Mouse (Mus musculus): Measurements from ENCODE around the gene Sys1. TPM values are rescaled to one million over a fixed set of nuclear protein-coding genes. Genes with fewer than 3 reads are reported as not detected.
A peak's percentile ranks its signal among the peaks of the same experiment; 100 is the strongest.

Sys1 gene
- polyA plus RNA-seq, 1 experiment from 2014 or later, result 65.8 TPM

DNA sequence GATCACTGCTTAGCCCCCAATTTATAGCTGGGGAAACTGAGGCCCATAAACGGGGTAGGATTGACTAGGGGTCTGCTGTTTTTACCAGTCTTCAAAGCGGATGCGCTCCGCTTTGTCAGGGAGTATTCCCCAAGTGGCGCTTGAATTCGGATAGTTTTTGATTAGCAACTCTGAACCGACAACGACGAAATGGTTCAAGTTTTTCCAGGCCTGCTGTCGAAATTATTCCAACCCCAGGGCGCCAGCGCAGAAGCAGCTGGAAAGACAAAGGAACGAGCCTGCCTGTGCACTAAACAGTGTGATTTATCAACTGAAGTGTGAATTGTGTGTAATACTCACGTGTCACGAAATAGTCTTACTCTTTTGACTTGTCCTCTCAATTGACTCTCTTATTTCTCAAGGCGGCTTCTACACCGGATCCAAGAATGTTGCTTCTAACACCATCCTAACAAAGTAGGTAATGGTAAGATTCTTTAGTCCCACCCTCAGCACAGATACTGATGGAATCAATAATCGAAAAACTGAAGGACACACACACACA lies 13.2 kb upstream of the Sys1 start, which contains the start of gene Sdc4:
Gene Sdc4, minus strand, starts transcription at position 428 of the 541 bp plus-strand sequence.
- Histone ChIP-seq H3K4me2 (peak within 1 kb of the TSS; percentile 84), H3K9ac (peak within 1 kb of the TSS; percentile 83), H3K27me3 (no peaks in the 10 kb centered on the region), H3K27ac (peak within 1 kb of the TSS; percentile 89), H3K4me3 (peak within 1 kb of the TSS; percentile 74), H3K36me3 (no peaks in the 10 kb centered on the region), H3K4me1 (peaks cover 46% of the 10 kb centered on the region), H3K9me3 (no peaks in the 10 kb centered on the region)
- ATAC-seq (ENCODE audit: borderline replicate concordance, extremely low read depth, low FRiP score, low TSS enrichment), result no peak
- 9% methylated on average over 18 of the region's 18 CpGs for WGBS

DNA sequence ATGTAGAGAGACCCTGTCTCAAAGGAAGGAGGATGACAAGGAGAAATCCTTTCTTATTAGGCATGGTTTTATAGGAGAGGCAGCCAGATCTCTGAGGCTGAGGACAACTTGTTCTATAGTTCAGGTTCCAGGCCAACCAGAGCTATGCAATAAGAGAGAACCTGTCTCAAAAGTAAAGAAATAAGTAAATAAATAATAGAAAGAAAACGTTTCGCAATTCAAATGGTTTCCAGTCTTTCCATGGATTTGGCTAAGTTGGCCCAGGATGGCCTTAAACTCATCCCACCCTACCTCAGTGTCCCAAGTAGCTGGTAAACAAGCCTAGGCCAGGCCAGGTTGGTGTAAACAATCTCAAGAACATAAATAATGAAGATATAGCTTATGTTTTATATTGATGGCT lies 12.1 kb upstream of the Sys1 start:
- 59% methylated on average over 2 of the region's 2 CpGs for WGBS
- Histone ChIP-seq H3K27me3 (no peaks in the 10 kb centered on the region), H3K4me1 (peaks cover 46% of the 10 kb centered on the region), H3K4me2 (no peak overlapping the region), H3K4me3 (no peak overlapping the region), H3K27ac (no peak overlapping the region), H3K36me3 (no peaks in the 10 kb centered on the region), H3K9me3 (no peaks in the 10 kb centered on the region), H3K9ac (no peak overlapping the region)
- ATAC-seq (ENCODE audit: borderline replicate concordance, extremely low read depth, low FRiP score, low TSS enrichment), result no peak

DNA sequence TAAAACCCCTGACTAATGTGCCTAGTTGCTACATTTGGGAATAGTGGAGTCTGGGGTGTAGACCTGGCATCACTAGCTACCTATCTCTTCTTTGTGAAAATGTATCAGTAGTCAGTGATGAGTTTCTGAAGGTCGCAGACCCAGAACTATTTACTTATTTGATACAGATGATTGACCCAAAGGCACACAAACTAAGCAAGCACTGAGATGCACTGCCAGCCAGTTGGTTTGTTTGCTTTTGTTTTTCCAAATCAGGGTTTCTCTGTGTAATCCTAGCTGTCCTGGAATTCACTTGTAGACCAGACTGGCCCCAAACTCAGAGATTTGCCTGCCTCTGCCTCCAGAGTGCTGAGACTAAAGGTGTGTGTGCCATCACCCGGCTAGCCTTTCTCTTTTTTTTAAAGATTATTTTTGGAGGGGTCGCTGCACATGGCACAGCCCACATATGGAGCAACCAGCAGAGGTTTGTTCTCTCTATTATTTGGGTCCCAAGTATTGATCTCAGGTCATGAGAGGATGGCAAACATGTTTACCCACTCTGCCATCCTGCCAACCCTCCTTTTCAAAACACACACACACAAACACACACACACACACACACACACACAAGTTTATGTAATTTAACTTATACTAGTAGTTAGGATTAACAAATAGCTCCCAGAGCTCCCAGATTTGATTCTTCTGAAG lies 11.2 kb upstream of the Sys1 start:
- Histone ChIP-seq H3K4me2 (no peak overlapping the region), H3K27ac (no peak overlapping the region), H3K27me3 (no peaks in the 10 kb centered on the region), H3K4me1 (peaks cover 41% of the 10 kb centered on the region), H3K9me3 (no peaks in the 10 kb centered on the region), H3K9ac (no peak overlapping the region), H3K36me3 (no peaks in the 10 kb centered on the region), H3K4me3 (no peak overlapping the region)
- ATAC-seq (ENCODE audit: borderline replicate concordance, extremely low read depth, low FRiP score, low TSS enrichment), result no peak
- WGBS, result 69% methylated on average over 3 of the region's 3 CpGs

DNA sequence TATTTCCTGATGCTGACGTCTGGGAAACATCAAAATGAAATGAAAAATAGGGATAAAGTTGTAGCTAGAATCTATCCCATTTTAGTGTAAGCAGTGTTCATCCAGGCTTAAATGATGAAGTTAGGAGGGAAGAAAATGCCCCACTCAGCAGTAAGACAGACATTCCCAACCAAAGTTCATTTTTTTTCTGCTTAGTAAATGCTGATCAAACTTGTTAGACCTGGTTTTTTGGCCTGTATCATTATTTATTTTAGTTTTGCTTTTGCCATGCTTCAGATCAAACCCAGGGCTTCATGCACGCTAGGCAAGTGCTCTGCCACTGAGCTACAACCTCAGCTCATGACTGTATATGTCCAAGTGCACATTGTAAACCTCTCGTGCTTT lies 10.7 kb upstream of the Sys1 start:
- no peaks in the 10 kb centered on the region for H3K9me3 ChIP-seq
- no peak for ATAC-seq (ENCODE audit: borderline replicate concordance, extremely low read depth, low FRiP score, low TSS enrichment)
- no peak overlapping the region for H3K27ac ChIP-seq
- H3K36me3 ChIP-seq, result no peaks in the 10 kb centered on the region
- H3K4me3 ChIP-seq, result no peak overlapping the region
- H3K4me2 ChIP-seq, result no peak overlapping the region
- peaks cover 35% of the 10 kb centered on the region for H3K4me1 ChIP-seq
- 70% methylated on average over 3 of the region's 3 CpGs for WGBS
- H3K9ac ChIP-seq, result no peak overlapping the region
- no peaks in the 10 kb centered on the region for H3K27me3 ChIP-seq

DNA sequence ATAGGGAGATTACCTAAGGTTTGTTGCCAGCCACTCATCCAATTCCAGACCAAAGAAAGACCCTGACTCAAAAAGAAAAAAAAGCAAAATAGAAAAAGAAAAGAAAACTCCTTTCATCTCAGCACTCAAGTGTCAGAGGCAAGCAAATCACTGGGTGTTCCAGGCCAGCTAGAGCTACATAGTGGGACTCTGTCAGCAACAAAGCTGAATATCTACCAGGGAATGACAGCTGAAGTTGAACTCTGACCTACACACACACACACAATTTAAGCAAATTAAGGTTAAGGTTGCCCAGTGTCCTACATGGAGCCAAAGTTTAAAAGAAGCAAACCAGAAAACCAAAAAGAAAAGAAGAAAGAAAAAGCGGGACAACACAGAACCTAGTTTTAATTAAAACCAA lies 8.6 kb upstream of the Sys1 start:
- 95% methylated on average over 1 of the region's 1 CpGs for WGBS
- Histone ChIP-seq H3K4me1 (peaks cover 36% of the 10 kb centered on the region), H3K27ac (no peak overlapping the region), H3K9me3 (no peaks in the 10 kb centered on the region), H3K27me3 (no peaks in the 10 kb centered on the region), H3K9ac (no peak overlapping the region), H3K4me2 (no peak overlapping the region), H3K36me3 (no peaks in the 10 kb centered on the region), H3K4me3 (no peak overlapping the region)
- ATAC-seq (ENCODE audit: borderline replicate concordance, extremely low read depth, low FRiP score, low TSS enrichment), result no peak

DNA sequence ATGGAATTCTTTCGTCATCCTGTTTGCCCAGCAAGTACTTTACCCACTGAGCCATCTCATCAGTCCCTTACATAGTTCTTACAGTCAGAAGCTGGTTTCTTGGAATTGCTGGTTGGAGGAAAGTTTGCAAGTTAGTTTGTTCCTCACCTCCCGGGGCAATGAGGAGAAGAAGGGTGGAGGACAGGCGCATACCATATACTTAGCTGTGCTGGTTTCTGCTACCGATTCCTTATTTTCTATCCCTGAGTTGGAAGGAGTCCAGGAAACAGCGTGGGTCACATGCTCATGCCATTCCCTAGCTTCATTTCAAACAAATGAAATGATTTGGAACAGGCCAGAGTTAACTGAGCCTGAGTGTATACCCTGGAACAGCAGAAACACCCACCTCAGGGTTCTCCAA lies 7.8 kb upstream of the Sys1 start:
- Histone ChIP-seq H3K36me3 (no peaks in the 10 kb centered on the region), H3K9ac (no peak overlapping the region), H3K4me3 (no peak overlapping the region), H3K27ac (peak overlapping the region; percentile 9; the same call in 1 of the 2 replicates), H3K27me3 (no peaks in the 10 kb centered on the region), H3K4me1 (peaks cover 35% of the 10 kb centered on the region), H3K9me3 (no peaks in the 10 kb centered on the region), H3K4me2 (no peak overlapping the region)
- 53% methylated on average over 5 of the region's 5 CpGs for WGBS
- ATAC-seq (ENCODE audit: borderline replicate concordance, extremely low read depth, low FRiP score, low TSS enrichment), result no peak

DNA sequence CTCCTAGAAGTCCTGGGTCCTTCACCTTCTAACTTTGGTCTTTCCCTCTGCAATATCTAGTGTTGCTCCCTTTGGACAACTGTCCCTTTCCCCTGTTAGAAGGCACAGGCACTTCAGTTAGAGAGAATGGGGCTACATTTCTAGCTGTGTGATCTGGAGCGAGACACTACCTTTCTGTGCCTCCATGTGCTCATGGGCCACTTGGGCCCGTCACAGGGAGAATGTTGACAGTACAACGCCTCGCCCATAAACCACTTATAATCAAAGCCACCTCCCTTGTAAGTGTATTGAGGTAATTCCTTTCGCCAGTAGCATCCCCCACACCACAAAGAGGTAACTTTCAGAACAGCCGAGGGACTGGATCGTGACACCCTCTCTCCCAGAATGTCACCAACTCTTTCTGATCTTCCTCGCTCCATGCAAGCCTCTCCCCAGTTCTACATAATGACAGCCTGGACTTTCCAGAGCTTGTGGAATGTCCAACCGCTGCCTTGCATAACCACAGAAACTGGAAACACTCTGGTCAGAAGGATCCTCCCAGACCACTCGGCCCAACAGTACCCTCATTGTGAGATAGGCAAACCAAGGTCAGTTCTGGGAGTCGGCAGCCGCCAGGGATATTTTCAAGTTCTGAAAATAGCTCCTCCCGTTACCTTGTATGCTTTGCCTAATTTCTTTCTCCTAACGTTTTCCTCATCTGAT lies 7.3 kb upstream of the Sys1 start:
- peak overlapping the region; percentile 24; the same call in 1 of the 2 replicates for H3K27ac ChIP-seq
- no peaks in the 10 kb centered on the region for H3K27me3 ChIP-seq
- H3K4me1 ChIP-seq, result peaks cover 41% of the 10 kb centered on the region
- no peak overlapping the region for H3K4me3 ChIP-seq
- no peaks in the 10 kb centered on the region for H3K36me3 ChIP-seq
- no peaks in the 10 kb centered on the region for H3K9me3 ChIP-seq
- H3K9ac ChIP-seq, result no peak overlapping the region
- 65% methylated on average over 14 of the region's 14 CpGs for WGBS
- ATAC-seq (ENCODE audit: borderline replicate concordance, extremely low read depth, low FRiP score, low TSS enrichment), result no peak
- H3K4me2 ChIP-seq, result no peak overlapping the region

DNA sequence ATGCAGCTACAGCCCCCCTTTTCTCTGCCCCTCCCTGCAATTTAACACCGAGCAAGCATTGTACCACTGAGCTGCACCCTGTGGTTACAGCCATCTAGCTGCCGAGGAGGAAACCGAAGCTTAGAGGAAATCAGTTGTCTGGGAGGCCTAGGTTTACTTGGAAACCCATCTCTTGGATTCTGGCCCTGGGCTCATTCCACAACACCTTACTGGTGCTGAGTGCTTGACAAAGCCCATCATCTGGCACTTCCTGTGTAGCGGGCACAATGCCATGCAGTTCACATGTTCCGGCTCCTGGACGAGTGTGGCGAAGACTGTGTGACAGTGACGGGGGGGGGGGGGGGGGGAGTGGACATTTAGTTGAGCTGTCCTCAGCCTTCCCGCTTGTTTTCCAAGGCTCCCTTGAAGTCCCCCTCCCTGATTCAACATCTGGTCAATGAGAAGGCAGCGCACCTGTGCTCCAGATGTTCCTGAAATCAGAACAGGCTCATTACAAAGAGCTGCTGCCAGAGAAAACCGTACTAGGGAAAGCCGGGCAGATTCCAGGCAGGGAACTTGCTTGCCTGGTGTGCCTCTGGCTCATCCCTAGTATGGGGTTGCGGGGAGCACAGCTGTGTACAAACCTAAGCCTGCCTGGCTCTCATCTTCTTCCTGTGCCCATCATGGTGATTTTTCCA lies 4.6 kb upstream of the Sys1 start:
- Histone ChIP-seq H3K4me3 (no peak overlapping the region), H3K27me3 (no peaks in the 10 kb centered on the region), H3K36me3 (no peaks in the 10 kb centered on the region), H3K4me1 (peaks cover 68% of the 10 kb centered on the region), H3K27ac (no peak overlapping the region), H3K9me3 (no peaks in the 10 kb centered on the region), H3K9ac (no peak overlapping the region), H3K4me2 (no peak overlapping the region)
- 40% methylated on average over 13 of the region's 13 CpGs for WGBS
- peak; percentile 60 for ATAC-seq (ENCODE audit: borderline replicate concordance, extremely low read depth, low FRiP score, low TSS enrichment)

DNA sequence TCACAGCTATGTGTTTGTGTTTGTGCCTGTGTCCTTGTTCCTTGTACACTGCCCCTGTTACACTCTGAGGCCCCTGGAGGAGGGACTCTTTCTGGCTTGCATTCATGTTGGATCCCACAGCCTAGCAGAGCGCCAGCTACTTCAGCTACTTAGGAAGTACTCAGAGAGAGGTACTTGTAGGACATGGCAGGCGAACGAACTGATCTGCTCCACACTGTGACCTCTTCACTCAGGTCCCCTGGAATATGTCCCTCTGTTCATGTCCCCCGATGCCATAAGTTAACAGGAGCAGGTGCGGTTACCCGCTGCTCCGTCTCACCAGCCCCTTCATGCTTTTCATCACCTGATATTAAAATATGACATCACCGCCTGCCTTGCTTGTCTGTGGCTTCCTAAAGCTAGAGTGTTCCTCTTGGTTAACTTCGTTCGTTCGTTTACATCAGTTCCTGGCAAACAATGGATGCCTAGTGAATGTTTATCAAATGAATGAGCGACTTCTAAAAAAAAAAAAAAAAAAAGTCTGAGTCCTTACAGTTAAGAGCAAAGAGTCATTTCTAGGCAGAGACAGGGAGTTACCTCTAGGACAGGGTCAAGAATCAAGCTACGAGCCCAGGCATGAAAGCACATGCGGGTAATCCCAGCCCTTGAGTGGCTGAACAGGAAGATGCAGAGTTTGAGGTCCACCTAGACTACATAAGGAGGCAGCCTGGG lies 3.6 kb upstream of the Sys1 start:
- Histone ChIP-seq H3K27me3 (no peaks in the 10 kb centered on the region), H3K4me1 (peaks cover 68% of the 10 kb centered on the region), H3K27ac (0 out of 2 replicates have a peak overlapping the region, but pooled peaks have one; percentile 25), H3K9me3 (no peaks in the 10 kb centered on the region), H3K4me3 (no peak overlapping the region), H3K4me2 (no peak overlapping the region), H3K9ac (no peak overlapping the region), H3K36me3 (no peaks in the 10 kb centered on the region)
- WGBS, result 38% methylated on average over 14 of the region's 14 CpGs
- ATAC-seq (ENCODE audit: borderline replicate concordance, extremely low read depth, low FRiP score, low TSS enrichment), result no peak

DNA sequence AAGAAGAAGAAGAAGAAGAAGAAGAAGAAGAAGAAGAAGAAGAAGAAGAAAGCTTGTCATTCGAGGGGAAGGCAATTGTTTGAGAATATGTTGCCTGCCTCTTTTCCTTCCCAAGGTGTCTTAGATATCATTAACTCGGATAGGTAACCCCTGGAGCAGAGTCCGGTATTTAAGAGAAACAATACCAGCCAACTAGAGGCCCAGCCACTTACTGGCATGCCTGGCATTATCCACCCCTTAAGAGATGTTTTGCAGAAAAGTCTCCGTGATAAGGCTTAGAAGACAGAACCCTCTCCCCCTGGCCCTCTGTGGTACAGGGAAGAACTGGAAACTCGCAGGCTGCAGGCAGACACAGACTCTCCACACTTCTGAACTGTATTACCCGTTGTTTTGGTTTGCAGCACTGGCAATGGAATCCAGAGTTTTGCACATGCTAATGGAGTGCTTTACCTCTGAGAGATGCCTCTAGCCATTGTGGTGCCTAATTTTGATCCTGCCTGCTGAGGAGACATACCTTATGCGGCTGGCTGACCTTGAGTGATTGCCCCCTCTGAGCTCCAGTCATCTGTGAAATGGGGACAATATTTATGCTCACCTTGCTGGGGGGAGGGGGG lies 2.8 kb upstream of the Sys1 start:
- H3K4me3 ChIP-seq, result no peak overlapping the region
- peaks cover 64% of the 10 kb centered on the region for H3K4me1 ChIP-seq
- no peak overlapping the region; the same call in 1 of the 2 replicates for H3K27ac ChIP-seq
- WGBS, result 63% methylated on average over 7 of the region's 7 CpGs
- H3K9me3 ChIP-seq, result no peaks in the 10 kb centered on the region
- H3K9ac ChIP-seq, result no peak overlapping the region
- H3K36me3 ChIP-seq, result no peaks in the 10 kb centered on the region
- ATAC-seq (ENCODE audit: borderline replicate concordance, extremely low read depth, low FRiP score, low TSS enrichment), result no peak
- H3K27me3 ChIP-seq, result no peaks in the 10 kb centered on the region
- no peak overlapping the region for H3K4me2 ChIP-seq

DNA sequence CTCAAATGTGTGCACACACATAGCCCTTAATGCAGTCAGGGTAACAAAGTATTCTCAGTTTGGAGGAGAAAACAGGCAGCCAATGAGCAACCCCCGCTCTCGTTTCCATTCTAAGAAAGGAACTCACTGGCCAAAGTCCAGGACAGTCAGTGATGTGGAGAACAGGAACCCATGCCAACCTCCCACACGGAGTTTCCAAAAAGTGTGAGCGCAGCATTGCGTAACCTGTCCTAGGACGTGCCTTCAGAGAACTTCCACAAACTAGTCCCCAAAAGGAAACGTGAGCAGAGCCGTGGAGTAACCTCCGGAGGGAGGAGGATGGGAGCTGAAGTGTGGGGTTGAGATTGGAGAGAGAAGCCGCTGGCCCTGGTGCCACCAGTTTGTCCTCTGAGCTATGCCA lies 1.9 kb upstream of the Sys1 start:
- H3K9me3 ChIP-seq, result no peaks in the 10 kb centered on the region
- H3K36me3 ChIP-seq, result no peaks in the 10 kb centered on the region
- WGBS, result 27% methylated on average over 10 of the region's 10 CpGs
- H3K4me2 ChIP-seq, result peak overlapping the region; percentile 1; the same call in 1 of the 2 replicates
- H3K4me3 ChIP-seq, result no peak overlapping the region
- H3K27me3 ChIP-seq, result no peaks in the 10 kb centered on the region
- peaks cover 56% of the 10 kb centered on the region for H3K4me1 ChIP-seq
- no peak overlapping the region for H3K9ac ChIP-seq
- ATAC-seq (ENCODE audit: borderline replicate concordance, extremely low read depth, low FRiP score, low TSS enrichment), result peak; percentile 44
- H3K27ac ChIP-seq, result peak overlapping the region; percentile 88

All from lung, embryonic 15.5 days (tissue).